Mouse (Mus musculus) kidney, adult 2 months (tissue): ENCODE data around the gene Gm47996. TPM values are rescaled to one million over a fixed set of nuclear protein-coding genes. Genes with fewer than 3 reads are reported as not detected.
A peak's percentile ranks its signal among the peaks of the same experiment; 100 is the strongest.
"Not testable (repeated sequence)": the region's sequence is repeated elsewhere in the genome, so short reads cannot be mapped to it uniquely, and the experiment has no call there.

Source experiments
- DNase-seq: peaks from one replicate; pipeline ENCODE4 v3.0.0; 2021
- H3K27ac ChIP-seq: fragments of 200-500 bp; 2 replicates; pipeline ENCODE4 v1.5.1; 2012; ENCODE audit warnings: low read depth, low read length, control low read depth, inconsistent platforms; ENCODE audit not compliant: insufficient read depth
- H3K27me3 ChIP-seq: fragments of 200-500 bp; replicated peaks from 2 replicates; pipeline ENCODE4 v1.6.1; 2012; ENCODE audit warnings: mild to moderate bottlenecking, moderate library complexity, low read length, inconsistent platforms; ENCODE audit not compliant: control insufficient read depth, insufficient read depth
- H3K36me3 ChIP-seq: fragments of 200-500 bp; 2 replicates; pipeline ENCODE4 v1.6.1; 2012; ENCODE audit warnings: mild to moderate bottlenecking, moderate library complexity, low read length, inconsistent platforms; ENCODE audit not compliant: control insufficient read depth, insufficient read depth
- H3K4me1 ChIP-seq: fragments of 200-500 bp; 2 replicates; pipeline ENCODE4 v1.6.1; 2011; ENCODE audit warnings: low read length; ENCODE audit not compliant: control insufficient read depth, insufficient read depth
- H3K4me3 ChIP-seq: fragments of 200-500 bp; 2 replicates; pipeline ENCODE4 v1.5.1; 2011; ENCODE audit warnings: mild to moderate bottlenecking, low read depth, low read length, control low read depth; ENCODE audit not compliant: insufficient read depth
- CTCF ChIP-seq: fragments of 200-500 bp; conservative IDR thresholded peaks from 2 replicates; pipeline ENCODE4 v1.5.1; 2011; ENCODE audit warnings: low read depth, mild to moderate bottlenecking, control low read depth, low read length, moderate library complexity, mixed read lengths; ENCODE audit not compliant: insufficient read depth, insufficient read length
- POLR2A ChIP-seq: fragments of 200-500 bp; IDR thresholded peaks from one replicate; pipeline ENCODE4 v1.6.1; 2011; ENCODE audit warnings: low read depth, low read length, control low read depth
- WGBS: fragments of 180-500 bp; shearing (Covaris S2); methylation state at CpG from one replicate; pipeline ENCODE4 v1.1.7; 2018; 5-methylcytosine and 5-hydroxymethylcytosine counted together
- polyA plus RNA-seq: library from polyadenylated mRNA; depleted of rRNA; stranded (reverse); fragments of >200 nt; gene quantifications from 2 replicates; pipeline ENCODE4 v1.2.3, GENCODE M21; 2012

The Gm47996 gene
- polyA plus RNA-seq, 1 experiment = not detected

DNA sequence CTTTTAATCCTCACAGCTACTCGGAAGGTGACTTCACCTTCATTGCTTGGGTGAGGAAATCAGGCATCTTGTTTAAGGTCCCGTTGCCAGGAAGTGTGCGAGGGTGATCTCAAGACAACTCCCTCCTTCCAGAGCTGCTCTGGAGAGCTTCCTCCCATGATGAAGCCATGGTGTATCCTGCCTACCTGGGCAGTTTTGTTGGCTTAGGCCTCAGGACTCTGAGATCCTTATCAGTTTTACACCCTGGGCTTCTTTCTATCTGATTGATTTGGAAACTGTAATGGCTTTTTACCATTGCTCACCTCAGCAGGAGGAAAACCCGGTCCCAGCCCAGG, 32.0 kb upstream of the Gm47996 start:
- 15% methylated on average over 4 of the region's 4 CpGs for WGBS
- Histone ChIP-seq H3K27me3 (no peaks in the 10 kb centered on the region), H3K4me1 (peaks cover 10% of the 10 kb centered on the region; the same call in 1 of the 2 replicates), H3K36me3 (no peaks in the 10 kb centered on the region), H3K27ac (peak overlapping the region; percentile 100), H3K4me3 (peak overlapping the region; percentile 37; the same call in 1 of the 2 replicates)
- TF ChIP-seq CTCF (no peak), POLR2A (no peak)
- no peak for DNase-seq

DNA sequence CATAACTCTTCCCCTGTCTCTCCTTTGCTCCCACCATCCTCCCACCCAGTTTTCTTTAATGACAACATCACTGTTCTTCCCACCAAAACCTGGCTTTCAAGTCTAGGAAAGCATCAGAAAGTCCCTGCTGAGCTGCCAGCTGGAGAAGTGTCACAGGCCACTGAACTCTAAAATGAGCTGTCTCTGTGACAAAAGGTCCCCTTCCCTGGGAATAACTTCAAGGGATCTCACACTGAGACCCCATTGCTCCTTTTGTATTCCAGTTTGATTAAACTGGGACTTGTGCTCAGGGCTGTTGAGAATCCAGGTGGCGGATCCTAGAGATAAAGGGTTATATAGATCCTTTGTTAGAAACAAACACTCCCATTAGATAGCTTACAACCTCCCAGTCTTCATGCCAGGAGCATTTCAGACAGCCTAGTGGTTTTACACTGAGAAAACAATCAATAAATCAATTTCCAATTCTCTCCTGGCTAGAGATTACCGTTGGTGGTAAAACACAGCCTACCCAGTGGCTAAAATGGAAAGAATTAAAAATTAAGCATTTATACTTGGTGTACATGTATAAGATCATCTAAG, 31.3 kb upstream of the Gm47996 start:
- Histone ChIP-seq H3K4me1 (peaks cover 10% of the 10 kb centered on the region; the same call in 1 of the 2 replicates), H3K36me3 (no peaks in the 10 kb centered on the region), H3K27me3 (no peaks in the 10 kb centered on the region), H3K4me3 (no peak overlapping the region), H3K27ac (no peak overlapping the region)
- WGBS = 79% methylated on average over 2 of the region's 2 CpGs
- TF ChIP-seq CTCF = no peak
- no peak for DNase-seq

DNA sequence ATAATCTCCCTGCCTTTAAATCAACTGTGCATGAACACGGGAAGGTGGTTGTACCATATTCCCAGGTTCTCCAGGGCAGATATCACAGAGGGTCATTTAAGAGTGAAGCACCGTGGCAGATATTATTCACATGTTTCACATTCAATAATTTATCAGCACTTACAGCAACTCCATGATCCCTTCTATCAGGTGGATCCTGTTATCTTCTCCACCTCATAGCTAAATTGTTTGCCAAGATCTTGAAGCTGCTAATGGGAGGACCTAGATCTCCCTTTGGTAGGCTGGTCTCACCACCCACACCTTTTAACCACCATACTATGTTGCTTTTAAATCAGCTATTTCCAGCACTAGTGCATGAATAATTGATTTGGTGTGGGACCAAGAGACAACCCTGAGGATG, 29.8 kb upstream of the Gm47996 start:
- TF ChIP-seq CTCF (no peak), POLR2A (no peak)
- Histone ChIP-seq H3K27me3 (no peaks in the 10 kb centered on the region), H3K36me3 (no peaks in the 10 kb centered on the region), H3K4me1 (peaks cover 10% of the 10 kb centered on the region; the same call in 1 of the 2 replicates), H3K4me3 (no peak overlapping the region), H3K27ac (no peak overlapping the region)
- 85% methylated on average over 2 of the region's 2 CpGs for WGBS
- no peak for DNase-seq

DNA sequence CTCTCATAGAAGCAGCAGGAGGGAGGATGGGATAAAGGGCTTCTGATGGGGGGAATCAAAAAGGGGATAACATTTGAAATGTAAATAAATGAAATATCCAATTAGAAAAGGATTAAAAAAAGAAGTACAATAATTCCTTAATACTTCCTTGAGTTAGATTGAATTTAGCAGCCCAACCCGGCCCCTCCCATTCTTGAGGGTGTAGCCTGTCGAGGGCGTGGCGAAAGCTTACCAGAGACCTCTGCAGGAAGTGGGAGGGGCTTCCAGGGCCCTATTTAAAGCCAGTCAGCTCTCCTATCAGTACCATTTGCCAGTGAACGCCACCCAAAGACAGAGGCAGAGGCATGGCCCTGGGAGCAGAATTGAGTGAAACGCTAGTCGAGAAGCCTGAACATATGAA, 27.7 kb upstream of the Gm47996 start, which contains the start of gene Gm47985:
Gene Gm47985 (plus strand): TSS at position 272 of the 400 bp plus-strand sequence.
- not testable (repeated sequence) for H3K27me3 ChIP-seq, H3K36me3 ChIP-seq, H3K27ac ChIP-seq, DNase-seq, H3K4me3 ChIP-seq
- peaks cover 15% of the 10 kb centered on the region; the same call in 1 of the 2 replicates for H3K4me1 ChIP-seq
- WGBS = 100% methylated on average over 1 of the region's 7 CpGs

DNA sequence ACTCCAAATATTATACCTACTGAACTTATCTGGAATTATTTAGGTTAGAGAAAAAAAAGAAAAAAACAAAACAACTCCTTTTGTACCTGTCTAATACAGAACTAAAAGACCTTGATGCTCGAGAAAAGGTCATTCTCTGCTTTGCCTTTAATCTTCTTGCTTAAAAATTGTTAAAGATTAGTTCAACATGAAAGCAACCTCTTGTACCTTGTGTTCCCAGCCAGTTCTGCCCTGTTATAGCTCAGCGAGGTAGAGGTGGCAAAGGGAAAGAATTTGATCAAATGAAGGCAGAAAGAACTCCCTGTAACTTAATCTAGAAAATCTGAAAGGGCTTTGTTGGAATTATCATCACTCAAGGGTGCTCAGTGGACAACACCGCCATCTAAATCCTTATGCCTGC, 23.7 kb upstream of the Gm47996 start:
- whole genome bisulfite sequencing = 42% methylated on average over 3 of the region's 3 CpGs
- H3K36me3 ChIP-seq, H3K27me3 ChIP-seq, H3K4me3 ChIP-seq: not testable (repeated sequence)
- peak; percentile 67 for DNase-seq
- Histone ChIP-seq H3K27ac (peak overlapping the region; percentile 95), H3K4me1 (peaks cover 14% of the 10 kb centered on the region; the same call in 1 of the 2 replicates)

DNA sequence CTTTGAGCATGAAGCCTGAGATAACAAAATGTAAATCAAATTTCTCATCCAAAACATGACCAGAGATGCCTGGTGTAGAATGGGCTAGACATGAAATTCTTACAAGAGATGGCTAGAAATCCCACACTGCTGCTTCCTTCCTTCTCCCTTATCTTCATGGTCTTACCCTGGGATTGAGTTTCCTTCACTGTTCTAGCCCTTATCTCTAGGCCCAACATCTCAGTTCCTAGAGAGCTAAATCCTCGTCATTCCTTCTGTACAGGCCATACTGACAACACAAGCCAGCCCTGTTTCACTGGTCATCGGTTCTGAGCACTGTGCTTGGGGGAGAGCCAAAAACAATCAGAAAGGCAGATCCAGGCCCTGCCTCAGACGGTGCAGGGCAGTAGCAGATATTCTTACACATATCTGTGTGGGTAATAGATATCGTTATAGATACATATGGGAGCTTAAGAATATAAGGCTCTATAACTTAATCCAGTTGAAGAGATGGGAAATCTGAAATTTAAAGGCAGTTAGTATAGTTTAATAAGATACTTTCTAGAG, 23.0 kb upstream of the Gm47996 start:
- H3K4me3 ChIP-seq, H3K27me3 ChIP-seq, H3K36me3 ChIP-seq: not testable (repeated sequence)
- 47% methylated on average over 4 of the region's 4 CpGs for WGBS
- peak; percentile 51 for DNase-seq
- Histone ChIP-seq H3K27ac (peak overlapping the region; percentile 95), H3K4me1 (peaks cover 14% of the 10 kb centered on the region; the same call in 1 of the 2 replicates)

DNA sequence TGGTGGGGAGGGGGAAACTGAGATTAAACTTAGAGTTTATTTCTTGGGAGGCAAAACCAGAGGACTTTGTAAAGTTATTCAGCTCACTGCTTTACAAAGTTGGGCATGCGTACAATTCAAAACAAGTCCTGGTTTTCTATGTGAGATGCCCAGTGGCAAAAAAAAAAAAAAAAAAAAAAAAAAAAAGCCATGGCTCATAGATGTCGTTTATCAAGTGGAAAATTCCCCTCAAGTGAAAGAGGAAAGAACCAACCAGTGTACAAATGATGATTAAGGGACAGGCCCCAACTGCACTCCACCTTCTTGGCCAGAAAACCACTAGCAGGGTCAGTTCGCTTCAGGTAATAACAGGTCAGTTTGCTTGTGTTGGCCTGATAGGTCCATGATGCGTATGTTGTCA, 21.5 kb upstream of the Gm47996 start:
- DNase-seq = peak; percentile 51
- WGBS = 57% methylated on average over 4 of the region's 4 CpGs
- H3K4me3 ChIP-seq = no peak overlapping the region
- no peaks in the 10 kb centered on the region for H3K36me3 ChIP-seq
- no peaks in the 10 kb centered on the region for H3K27me3 ChIP-seq
- H3K4me1 ChIP-seq = peaks cover 14% of the 10 kb centered on the region; the same call in 1 of the 2 replicates
- H3K27ac ChIP-seq = peak overlapping the region; percentile 71; the same call in 1 of the 2 replicates
- TF ChIP-seq POLR2A (no peak), CTCF (no peak)

DNA sequence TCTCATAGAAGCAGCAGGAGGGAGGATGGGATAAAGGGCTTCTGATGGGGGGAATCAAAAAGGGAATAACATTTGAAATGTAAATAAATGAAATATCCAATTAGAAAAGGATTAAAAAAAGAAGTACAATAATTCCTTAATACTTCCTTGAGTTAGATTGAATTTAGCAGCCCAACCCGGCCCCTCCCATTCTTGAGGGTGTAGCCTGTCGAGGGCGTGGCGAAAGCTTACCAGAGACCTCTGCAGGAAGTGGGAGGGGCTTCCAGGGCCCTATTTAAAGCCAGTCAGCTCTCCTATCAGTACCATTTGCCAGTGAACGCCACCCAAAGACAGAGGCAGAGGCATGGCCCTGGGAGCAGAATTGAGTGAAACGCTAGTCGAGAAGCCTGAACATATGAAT, 17.9 kb upstream of the Gm47996 start, which contains the start of gene Gm8947:
Gene Gm8947 (plus strand): TSS at position 302 of the 400 bp plus-strand sequence.
- peaks cover 11% of the 10 kb centered on the region; the same call in 1 of the 2 replicates for H3K4me1 ChIP-seq
- not testable (repeated sequence) for H3K27ac ChIP-seq, H3K27me3 ChIP-seq, H3K4me3 ChIP-seq, H3K36me3 ChIP-seq, DNase-seq
- 100% methylated on average over 1 of the region's 7 CpGs for WGBS

DNA sequence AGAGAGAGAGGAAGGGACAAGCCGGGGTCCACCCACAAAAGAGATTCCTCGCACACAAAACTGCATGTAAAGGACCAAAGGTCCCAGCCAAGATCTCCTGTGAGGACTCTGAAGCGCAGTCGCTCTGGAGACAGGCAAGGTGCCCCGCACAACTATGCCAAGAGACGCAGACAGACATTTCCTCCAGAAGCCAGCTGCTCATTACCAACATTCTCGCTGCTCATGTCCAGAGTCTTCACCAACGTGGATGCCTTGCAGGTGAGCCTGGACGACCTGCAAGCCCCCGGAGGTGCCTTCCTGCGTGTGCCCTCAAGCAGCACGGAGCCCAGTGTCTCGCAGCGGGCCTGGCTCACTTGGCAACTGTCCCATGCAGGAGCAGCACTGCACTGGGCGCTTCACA, 17.2 kb upstream of the Gm47996 start:
- not testable (repeated sequence) for H3K4me3 ChIP-seq, H3K36me3 ChIP-seq, DNase-seq, H3K27ac ChIP-seq, H3K27me3 ChIP-seq
- H3K4me1 ChIP-seq = peaks cover 10% of the 10 kb centered on the region; the same call in 1 of the 2 replicates
- WGBS = 77% methylated on average over 15 of the region's 15 CpGs

DNA sequence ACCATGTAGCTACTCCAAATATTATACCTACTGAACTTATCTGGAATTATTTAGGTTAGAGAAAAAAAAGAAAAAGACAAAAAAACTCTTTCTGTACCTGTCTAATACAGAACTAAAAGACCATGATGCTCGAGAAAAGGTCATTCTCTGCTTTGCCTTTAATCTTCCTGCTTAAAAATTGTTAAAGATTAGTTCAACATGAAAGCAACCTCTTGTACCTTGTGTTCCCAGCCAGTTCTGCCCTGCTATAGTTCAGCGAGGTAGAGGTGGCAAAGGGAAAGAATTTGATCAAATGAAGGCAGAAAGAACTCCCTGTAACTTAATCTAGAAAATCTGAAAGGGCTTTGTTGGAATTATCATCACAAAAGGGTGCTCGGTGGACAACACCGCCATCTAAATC, 13.9 kb upstream of the Gm47996 start:
- H3K27me3 ChIP-seq, H3K36me3 ChIP-seq, H3K4me1 ChIP-seq, H3K4me3 ChIP-seq: not testable (repeated sequence)
- peak; percentile 53 for DNase-seq
- peak overlapping the region; percentile 46; the same call in 1 of the 2 replicates for H3K27ac ChIP-seq
- WGBS = 53% methylated on average over 4 of the region's 4 CpGs

DNA sequence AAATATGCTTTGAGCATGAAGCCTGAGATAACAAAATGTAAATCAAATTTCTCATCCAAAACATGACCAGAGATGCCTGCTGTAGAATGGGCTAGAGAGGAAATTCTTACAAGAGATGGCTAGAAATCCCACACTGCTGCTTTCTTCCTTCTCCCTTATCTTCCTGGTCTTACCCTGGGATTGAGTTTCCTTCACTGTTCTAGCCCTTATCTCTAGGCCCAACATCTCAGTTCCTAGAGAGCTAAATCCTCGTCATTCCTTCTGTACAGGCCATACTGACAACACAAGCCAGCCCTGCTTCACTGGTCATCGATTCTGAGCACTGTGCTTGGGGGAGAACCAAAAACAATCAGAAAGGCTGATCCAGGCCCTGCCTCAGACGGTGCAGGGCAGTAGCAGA, 13.2 kb upstream of the Gm47996 start:
- not testable (repeated sequence) for DNase-seq, H3K4me1 ChIP-seq, H3K27me3 ChIP-seq, H3K4me3 ChIP-seq, H3K36me3 ChIP-seq
- H3K27ac ChIP-seq = peak overlapping the region; percentile 56
- 81% methylated on average over 3 of the region's 3 CpGs for WGBS
